Mouse (Mus musculus): Measurements from ENCODE around the gene Bcl7b. TPM values are rescaled to one million over a fixed set of nuclear protein-coding genes. Genes with fewer than 3 reads are reported as not detected.

Bcl7b gene
- total and polyA plus RNA-seq, 2 experiments: 10.5 to 20.2 TPM

DNA sequence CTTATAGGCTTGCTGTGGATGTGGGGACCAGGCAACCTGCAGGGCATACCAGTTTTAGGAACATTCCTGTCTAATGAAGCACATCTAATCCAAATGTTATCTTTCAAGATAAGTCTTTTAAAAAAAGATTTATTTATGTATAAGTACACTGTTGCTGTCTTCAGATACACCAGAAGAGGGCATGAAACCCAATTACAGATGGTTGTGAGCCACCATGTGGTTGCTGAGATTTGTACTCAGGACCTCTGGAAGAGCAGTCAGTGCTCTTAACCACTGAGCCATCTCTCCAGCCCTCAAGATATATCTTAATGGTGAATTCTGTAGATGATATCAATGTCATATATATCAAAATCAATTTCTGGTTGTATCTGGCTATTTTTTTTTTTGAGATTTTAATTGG, 22.1 kb upstream of the Bcl7b start:
- TF ChIP-seq CTCF (IDR thresholded peaks at IDR 0.05; ENCODE audit: low read depth, low read length): no peak
- TF ChIP-seq POLR2A (IDR thresholded peaks at IDR 0.05; ENCODE audit: extremely low read depth, insufficient read depth, low read length): no peak
- no peaks in the 10 kb centered on the region for H3K36me3 ChIP-seq (ENCODE audit: control insufficient read depth, insufficient read depth, low read length)

DNA sequence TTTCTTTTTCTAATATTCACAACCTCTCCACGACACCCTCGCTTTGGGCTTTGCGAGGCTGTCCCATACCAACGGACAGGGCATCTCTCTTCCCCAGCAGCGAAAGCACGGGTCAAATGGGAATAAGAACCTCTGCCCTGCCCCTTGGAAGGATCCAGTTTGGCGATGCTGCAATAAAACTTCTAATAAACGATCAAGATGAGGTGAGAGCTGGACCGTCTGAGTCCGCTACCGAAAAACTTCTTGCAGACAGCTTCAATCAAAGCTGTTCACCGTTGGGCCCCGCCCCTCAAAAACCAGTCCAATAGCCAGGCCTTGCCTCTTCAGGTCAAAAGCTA, 19.4 kb upstream of the Bcl7b start:
- under 1% methylated on average over 13 of the region's 13 CpGs for WGBS
- peak overlapping the region; percentile 32 for H3K27ac ChIP-seq (replicated peaks; ENCODE audit: insufficient read depth, low read depth, low read length)
- no peak for DNase-seq (ENCODE audit: extremely low read depth, low read depth, low spot score)
- peak overlapping the region; percentile 37 for H3K4me3 ChIP-seq (ENCODE audit: insufficient read depth, low read depth, low read length)
- no peaks in the 10 kb centered on the region for H3K27me3 ChIP-seq (ENCODE audit: control insufficient read depth, insufficient read depth, low read length)
- H3K79me2 ChIP-seq (ENCODE audit: control insufficient read depth, insufficient read depth, low read length): peaks cover 5% of the 10 kb centered on the region; the same call in 1 of the 2 replicates
- peak overlapping the region; percentile 51 for H3K9ac ChIP-seq (ENCODE audit: low read depth, low read length)
- no peak for TF ChIP-seq CTCF (IDR thresholded peaks at IDR 0.05; ENCODE audit: low read depth, low read length)
- TF ChIP-seq POLR2A (IDR thresholded peaks at IDR 0.05; ENCODE audit: extremely low read depth, insufficient read depth, low read length): no peak
- H3K4me1 ChIP-seq (ENCODE audit: control insufficient read depth, insufficient read depth, low read length): peaks cover 5% of the 10 kb centered on the region
- H3K36me3 ChIP-seq (ENCODE audit: control insufficient read depth, insufficient read depth, low read length): peaks cover 3% of the 10 kb centered on the region; the same call in 1 of the 2 replicates

More for the DNA sequence above, 22.1 kb upstream of the Bcl7b start:
- DNase-seq (ENCODE audit: extremely low read depth, low read depth, low spot score): no peak
- Histone ChIP-seq H3K4me1 (ENCODE audit: control insufficient read depth, insufficient read depth, low read length) (peaks cover 5% of the 10 kb centered on the region), H3K9ac (ENCODE audit: low read depth, low read length) (no peak overlapping the region), H3K27me3 (ENCODE audit: control insufficient read depth, insufficient read depth, low read length) (no peaks in the 10 kb centered on the region), H3K79me2 (ENCODE audit: control insufficient read depth, insufficient read depth, low read length) (peaks cover 5% of the 10 kb centered on the region; the same call in 1 of the 2 replicates), H3K27ac (replicated peaks; ENCODE audit: insufficient read depth, low read depth, low read length) (no peak overlapping the region), H3K4me3 (ENCODE audit: insufficient read depth, low read depth, low read length) (no peak overlapping the region)

GRCm38 (mm10) chr5:135149053-135149819, 18.8 kb upstream of the Bcl7b start, which contains the start of gene Tbl2:
Gene Tbl2, plus strand, starts transcription at chr5:135149657.
- TF ChIP-seq CTCF (IDR thresholded peaks at IDR 0.05; ENCODE audit: low read depth, low read length): no peak
- peak; percentile 67 for TF ChIP-seq POLR2A (IDR thresholded peaks at IDR 0.05; ENCODE audit: extremely low read depth, insufficient read depth, low read length)
- H3K4me3 ChIP-seq (ENCODE audit: insufficient read depth, low read depth, low read length): peak within 1 kb of the TSS; percentile 80
- H3K36me3 ChIP-seq (ENCODE audit: control insufficient read depth, insufficient read depth, low read length): peaks cover 7% of the 10 kb centered on the region; the same call in 1 of the 2 replicates
- no peaks in the 10 kb centered on the region for H3K27me3 ChIP-seq (ENCODE audit: control insufficient read depth, insufficient read depth, low read length)
- H3K27ac ChIP-seq (replicated peaks; ENCODE audit: insufficient read depth, low read depth, low read length): peak within 1 kb of the TSS; percentile 80
- DNase-seq (ENCODE audit: extremely low read depth, low read depth, low spot score): peak; percentile 99
- peaks cover 5% of the 10 kb centered on the region for H3K4me1 ChIP-seq (ENCODE audit: control insufficient read depth, insufficient read depth, low read length)
- H3K9ac ChIP-seq (ENCODE audit: low read depth, low read length): peak within 1 kb of the TSS; percentile 89
- under 1% methylated on average over 63 of the region's 63 CpGs for WGBS
- H3K79me2 ChIP-seq (ENCODE audit: control insufficient read depth, insufficient read depth, low read length): peaks cover 5% of the 10 kb centered on the region; the same call in 1 of the 2 replicates

DNA sequence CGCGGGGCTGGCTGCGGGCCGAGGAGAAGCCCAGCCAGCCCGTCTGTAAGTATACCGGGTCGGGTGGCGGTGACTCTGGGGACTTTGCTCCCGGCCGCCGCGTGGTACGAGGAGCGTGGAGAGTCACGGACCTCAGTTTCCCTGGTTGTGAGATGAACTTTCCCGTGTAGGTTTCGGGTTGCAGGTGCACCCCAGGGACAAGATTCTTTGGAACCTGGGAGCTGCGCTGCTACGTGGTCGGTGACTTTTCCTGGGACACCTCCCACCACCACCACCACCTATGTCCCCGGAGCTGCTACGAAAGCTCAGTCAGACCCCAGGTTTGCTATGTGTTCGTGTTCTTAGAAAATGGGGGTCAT, 18.3 kb upstream of the Bcl7b start:
- Histone ChIP-seq H3K79me2 (ENCODE audit: control insufficient read depth, insufficient read depth, low read length) (peaks cover 5% of the 10 kb centered on the region; the same call in 1 of the 2 replicates), H3K27me3 (ENCODE audit: control insufficient read depth, insufficient read depth, low read length) (no peaks in the 10 kb centered on the region), H3K9ac (ENCODE audit: low read depth, low read length) (peak overlapping the region; percentile 89), H3K4me1 (ENCODE audit: control insufficient read depth, insufficient read depth, low read length) (peaks cover 5% of the 10 kb centered on the region), H3K4me3 (ENCODE audit: insufficient read depth, low read depth, low read length) (peak overlapping the region; percentile 80), H3K27ac (replicated peaks; ENCODE audit: insufficient read depth, low read depth, low read length) (peak overlapping the region; percentile 80), H3K36me3 (ENCODE audit: control insufficient read depth, insufficient read depth, low read length) (peaks cover 8% of the 10 kb centered on the region; the same call in 1 of the 2 replicates)
- TF ChIP-seq CTCF (IDR thresholded peaks at IDR 0.05; ENCODE audit: low read depth, low read length) (no peak), POLR2A (IDR thresholded peaks at IDR 0.05; ENCODE audit: extremely low read depth, insufficient read depth, low read length) (no peak)
- WGBS: under 1% methylated on average over 23 of the region's 23 CpGs
- no peak for DNase-seq (ENCODE audit: extremely low read depth, low read depth, low spot score)

DNA sequence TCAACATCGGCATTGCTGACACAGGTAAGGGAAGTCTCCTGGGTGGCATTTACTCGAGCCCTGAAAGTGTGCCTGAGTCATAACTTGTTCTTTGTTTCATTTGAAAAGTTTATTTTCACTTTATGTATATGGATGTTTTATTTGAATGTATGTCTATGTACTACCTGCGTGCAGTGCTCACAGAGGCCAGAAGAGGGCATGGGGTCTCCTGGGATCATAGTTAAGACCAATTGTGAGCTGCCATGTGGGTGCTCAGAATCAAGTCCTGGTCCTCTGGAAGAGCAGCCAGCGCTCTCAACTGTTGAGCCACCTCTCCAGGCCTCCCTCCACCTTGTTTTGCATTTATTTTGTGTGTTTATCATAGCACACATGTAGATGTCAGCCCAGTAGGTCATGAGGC, 11.6 kb upstream of the Bcl7b start:
- 100% methylated on average over 4 of the region's 4 CpGs for WGBS
- H3K9ac ChIP-seq (ENCODE audit: low read depth, low read length): no peak overlapping the region
- no peak overlapping the region for H3K27ac ChIP-seq (replicated peaks; ENCODE audit: insufficient read depth, low read depth, low read length)
- H3K27me3 ChIP-seq (ENCODE audit: control insufficient read depth, insufficient read depth, low read length): no peaks in the 10 kb centered on the region
- H3K36me3 ChIP-seq (ENCODE audit: control insufficient read depth, insufficient read depth, low read length): peaks cover 36% of the 10 kb centered on the region
- no peak for DNase-seq (ENCODE audit: extremely low read depth, low read depth, low spot score)
- no peaks in the 10 kb centered on the region for H3K79me2 ChIP-seq (ENCODE audit: control insufficient read depth, insufficient read depth, low read length)
- H3K4me1 ChIP-seq (ENCODE audit: control insufficient read depth, insufficient read depth, low read length): peaks cover 6% of the 10 kb centered on the region
- TF ChIP-seq POLR2A (IDR thresholded peaks at IDR 0.05; ENCODE audit: extremely low read depth, insufficient read depth, low read length) (no peak), CTCF (IDR thresholded peaks at IDR 0.05; ENCODE audit: low read depth, low read length) (peak; percentile 27; the same call in 1 of the 2 replicates)
- no peak overlapping the region for H3K4me3 ChIP-seq (ENCODE audit: insufficient read depth, low read depth, low read length)

DNA sequence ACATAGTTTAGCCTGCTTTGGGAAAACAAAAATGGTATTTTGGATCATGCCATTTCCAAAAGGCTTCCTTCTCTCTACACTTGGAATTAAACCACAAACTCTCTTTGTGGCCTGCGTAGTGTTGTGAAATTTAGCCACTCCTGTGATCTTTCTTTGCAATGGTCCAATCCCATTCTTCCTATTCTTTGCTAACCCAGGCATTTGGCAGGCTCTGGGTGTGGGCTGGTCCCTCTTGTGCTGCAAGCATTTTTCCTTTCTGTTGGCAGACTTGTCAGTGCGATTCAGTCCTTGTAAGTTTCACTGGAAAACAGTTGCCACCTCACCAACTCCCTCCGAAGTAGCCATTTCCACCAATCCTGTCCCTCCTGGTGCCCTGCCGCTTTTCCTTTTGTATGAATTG, 6.9 kb upstream of the Bcl7b start:
- no peak overlapping the region for H3K4me3 ChIP-seq (ENCODE audit: insufficient read depth, low read depth, low read length)
- TF ChIP-seq CTCF (IDR thresholded peaks at IDR 0.05; ENCODE audit: low read depth, low read length): no peak
- no peak for TF ChIP-seq POLR2A (IDR thresholded peaks at IDR 0.05; ENCODE audit: extremely low read depth, insufficient read depth, low read length)
- H3K4me1 ChIP-seq (ENCODE audit: control insufficient read depth, insufficient read depth, low read length): peaks cover 7% of the 10 kb centered on the region
- H3K36me3 ChIP-seq (ENCODE audit: control insufficient read depth, insufficient read depth, low read length): peaks cover 18% of the 10 kb centered on the region; the same call in 1 of the 2 replicates
- no peak overlapping the region for H3K9ac ChIP-seq (ENCODE audit: low read depth, low read length)
- no peaks in the 10 kb centered on the region for H3K27me3 ChIP-seq (ENCODE audit: control insufficient read depth, insufficient read depth, low read length)
- H3K79me2 ChIP-seq (ENCODE audit: control insufficient read depth, insufficient read depth, low read length): no peaks in the 10 kb centered on the region
- no peak overlapping the region for H3K27ac ChIP-seq (replicated peaks; ENCODE audit: insufficient read depth, low read depth, low read length)
- peak; percentile 91 for DNase-seq (ENCODE audit: extremely low read depth, low read depth, low spot score)
- 41% methylated on average over 4 of the region's 4 CpGs for WGBS

Measured in liver, adult 2 months (tissue).